Mouse (Mus musculus) embryonic facial prominence, embryonic 12.5 days (tissue): ENCODE measurements around the gene Susd6. TPM values are rescaled to one million over a fixed set of nuclear protein-coding genes. Genes with fewer than 3 reads are reported as not detected.

Source experiments
- ATAC-seq: fragments of 200-750 bp; cut with Nextera tagmentation; 2 replicates; pipeline ENCODE4 v1.8.0; 2017; ENCODE audit not compliant: insufficient number of reproducible peaks, insufficient read depth, low FRiP score, low TSS enrichment
- H3K27ac ChIP-seq: fragments of 300-500 bp; sonication (generic); 2 replicates; pipeline ENCODE4 v1.5.1; 2016; ENCODE audit warnings: mild to moderate bottlenecking
- H3K27me3 ChIP-seq: fragments of 300-500 bp; sonication (generic); 2 replicates; pipeline ENCODE4 v1.6.1; 2016; ENCODE audit warnings: mild to moderate bottlenecking, moderate library complexity
- H3K36me3 ChIP-seq: fragments of 300-500 bp; sonication (generic); 2 replicates; pipeline ENCODE4 v1.6.1; 2016; ENCODE audit warnings: mild to moderate bottlenecking
- H3K4me1 ChIP-seq: fragments of 300-500 bp; sonication (generic); 2 replicates; pipeline ENCODE4 v1.6.1; 2016
- H3K4me2 ChIP-seq: fragments of 300-500 bp; sonication (generic); replicated peaks from 2 replicates; pipeline ENCODE4 v1.6.1; 2016; ENCODE audit warnings: mild to moderate bottlenecking, moderate library complexity
- H3K4me3 ChIP-seq: fragments of 300-500 bp; sonication (generic); 2 replicates; pipeline ENCODE4 v1.5.1; 2016; ENCODE audit warnings: mild to moderate bottlenecking
- H3K9ac ChIP-seq: fragments of 300-500 bp; sonication (generic); 2 replicates; pipeline ENCODE4 v1.6.1; 2016; ENCODE audit warnings: mild to moderate bottlenecking, moderate library complexity
- H3K9me3 ChIP-seq: fragments of 300-500 bp; sonication (generic); 2 replicates; pipeline ENCODE4 v1.6.1; 2016; ENCODE audit warnings: mild to moderate bottlenecking, moderate library complexity
- WGBS: fragments of 180-500 bp; shearing (Covaris S2); methylation state at CpG from one replicate; pipeline ENCODE4 v1.1.7; 2016; 5-methylcytosine and 5-hydroxymethylcytosine counted together
- polyA plus RNA-seq: library from polyadenylated mRNA; unstranded; fragments of >200 nt; fragmentation: Nextera tagmentation; extraction: Ambion mirVana; gene quantifications from 2 replicates; pipeline ENCODE4 v1.2.1, GENCODE M21; 2016

The Susd6 gene
- polyA plus RNA-seq, 1 experiment from 2014 or later: 18.0 TPM

- no peak overlapping the region for H3K4me3 ChIP-seq
- H3K4me2 ChIP-seq: no peak overlapping the region
- H3K27me3 ChIP-seq: no peaks in the 10 kb centered on the region
- no peaks in the 10 kb centered on the region for H3K36me3 ChIP-seq
- H3K4me1 ChIP-seq: peaks cover 10% of the 10 kb centered on the region; the same call in 1 of the 2 replicates
- no peak overlapping the region for H3K9ac ChIP-seq
- H3K9me3 ChIP-seq: no peaks in the 10 kb centered on the region
- ATAC-seq: no peak
- 55% methylated on average over 3 of the region's 3 CpGs for WGBS
- H3K27ac ChIP-seq: no peak overlapping the region
These were observed 133.9 kb downstream of the Susd6 start for GRCm38 (mm10) chr12:80924205-80924604.

GRCm38 (mm10) chr12:80925919-80926318 is 135.6 kb downstream of the Susd6 start:
- Histone ChIP-seq H3K27ac (no peak overlapping the region), H3K9ac (no peak overlapping the region), H3K9me3 (no peaks in the 10 kb centered on the region), H3K36me3 (no peaks in the 10 kb centered on the region), H3K4me1 (peaks cover 10% of the 10 kb centered on the region; the same call in 1 of the 2 replicates), H3K4me3 (no peak overlapping the region), H3K27me3 (no peaks in the 10 kb centered on the region), H3K4me2 (no peak overlapping the region)
- ATAC-seq: no peak
- 45% methylated on average over 7 of the region's 7 CpGs for WGBS

DNA sequence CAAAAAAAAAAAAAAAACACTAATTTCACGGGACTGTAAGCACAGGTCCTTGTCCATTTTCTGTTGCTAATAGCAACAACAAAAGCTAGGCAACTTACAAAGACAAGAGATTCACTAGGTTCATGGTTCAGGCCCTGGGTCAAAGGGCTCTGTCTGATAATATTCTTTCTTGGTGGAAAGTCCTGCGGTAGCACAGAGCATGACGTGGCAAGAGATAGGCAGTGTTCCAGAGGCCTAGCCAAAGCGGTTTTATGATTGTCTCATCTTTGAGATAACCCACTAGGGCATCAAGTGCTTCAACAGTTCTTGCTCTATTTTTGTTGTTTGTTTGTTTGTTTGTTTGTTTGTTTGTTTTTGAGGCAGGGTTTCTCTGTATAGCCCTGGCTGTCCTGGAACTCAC is 136.2 kb downstream of the Susd6 start:
- H3K9me3 ChIP-seq: no peaks in the 10 kb centered on the region
- ATAC-seq: no peak
- no peaks in the 10 kb centered on the region for H3K27me3 ChIP-seq
- H3K36me3 ChIP-seq: no peaks in the 10 kb centered on the region
- WGBS: 88% methylated on average over 4 of the region's 4 CpGs
- peaks cover 10% of the 10 kb centered on the region; the same call in 1 of the 2 replicates for H3K4me1 ChIP-seq
- H3K9ac ChIP-seq: no peak overlapping the region
- no peak overlapping the region for H3K4me3 ChIP-seq
- no peak overlapping the region for H3K27ac ChIP-seq
- H3K4me2 ChIP-seq: no peak overlapping the region

- Histone ChIP-seq H3K4me3 (no peak overlapping the region), H3K9ac (no peak overlapping the region), H3K36me3 (no peaks in the 10 kb centered on the region), H3K9me3 (no peaks in the 10 kb centered on the region), H3K4me2 (no peak overlapping the region), H3K27ac (no peak overlapping the region), H3K27me3 (no peaks in the 10 kb centered on the region), H3K4me1 (peaks cover 8% of the 10 kb centered on the region; the same call in 1 of the 2 replicates)
- no peak for ATAC-seq
- 59% methylated on average over 1 of the region's 1 CpGs for WGBS
These were observed 137.2 kb downstream of the Susd6 start for GRCm38 (mm10) chr12:80927518-80927917.

DNA sequence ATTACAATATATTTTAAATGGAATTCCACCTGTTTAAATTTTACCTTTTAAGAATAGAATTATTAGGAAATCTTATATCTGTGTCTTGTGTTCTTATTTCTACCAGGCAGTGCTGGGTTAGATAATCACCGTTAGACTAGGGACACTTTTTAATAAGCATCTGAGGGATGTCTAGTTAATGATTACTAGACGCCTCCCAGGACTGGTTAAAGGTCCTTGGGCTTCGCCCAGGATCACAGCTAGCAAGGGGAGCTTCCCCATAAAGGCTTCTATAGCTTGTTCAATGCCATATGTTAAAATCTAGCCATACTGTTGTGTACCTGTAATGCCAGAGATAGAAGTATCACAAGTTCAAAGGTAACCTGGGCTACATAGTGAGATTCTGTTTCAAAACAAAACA is 138.6 kb downstream of the Susd6 start:
- Histone ChIP-seq H3K9me3 (no peaks in the 10 kb centered on the region), H3K27me3 (no peaks in the 10 kb centered on the region)
- ATAC-seq: no peak

GRCm38 (mm10) chr12:80930141-80930540 is 139.8 kb downstream of the Susd6 start:
- no peaks in the 10 kb centered on the region for H3K4me1 ChIP-seq
- H3K27me3 ChIP-seq: no peaks in the 10 kb centered on the region
- H3K9ac ChIP-seq: no peak overlapping the region
- no peak overlapping the region for H3K27ac ChIP-seq
- H3K36me3 ChIP-seq: no peaks in the 10 kb centered on the region
- no peak overlapping the region for H3K4me2 ChIP-seq
- WGBS: 82% methylated on average over 7 of the region's 7 CpGs
- H3K4me3 ChIP-seq: no peak overlapping the region
- ATAC-seq: no peak
- H3K9me3 ChIP-seq: no peaks in the 10 kb centered on the region

More for the DNA sequence above, 138.6 kb downstream of the Susd6 start:
- WGBS: 83% methylated on average over 3 of the region's 3 CpGs
- Histone ChIP-seq H3K4me2 (no peak overlapping the region), H3K36me3 (no peaks in the 10 kb centered on the region), H3K4me3 (no peak overlapping the region), H3K9ac (no peak overlapping the region), H3K27ac (no peak overlapping the region), H3K4me1 (0 out of 2 replicates have a peak, but pooled peaks cover 4% of the 10 kb centered on the region)

Other genes with a start within 250 kb of the Susd6 start
- 23.9 and 25.3 TPM in 2 replicates for gene Slc39a9, start 146.6 kb upstream of the Susd6 start, polyA plus RNA-seq
- 308 and 329 TPM in 2 replicates for gene Erh, start 146.2 kb upstream of the Susd6 start, polyA plus RNA-seq
- gene Plekhd1, start 97.9 kb upstream of the Susd6 start, polyA plus RNA-seq: 1.5 and 2.5 TPM in 2 replicates
- 1.4 TPM in 2 replicates for gene Ccdc177, start 29.8 kb upstream of the Susd6 start, polyA plus RNA-seq
- 595 and 694 TPM in 2 replicates for gene Srsf5, start 155.0 kb downstream of the Susd6 start, polyA plus RNA-seq
- gene Slc10a1, start 178.2 kb downstream of the Susd6 start, polyA plus RNA-seq: 0.82 and 0.93 TPM in 2 replicates
- gene Smoc1, start 236.3 kb downstream of the Susd6 start, polyA plus RNA-seq: 14.7 and 15.8 TPM in 2 replicates